Comparison of ENCODE assay signal across 23 mouse cellular contexts in genomic region chr3:102553935-102554670, GRCm38 (mm10).
DNase-seq lines count a peak whose midpoint lies in the region; ATAC-seq and TF ChIP-seq lines count a peak whose summit lies in the region.
"Had no signal": no experiment of that assay in that cellular context is flagged by ENCODE, and none has a peak within 500 bp of the region (broad histone marks: within the 10 kb centered on the region; RNA-seq: fewer than 3 reads in every experiment).

No protein-coding gene starts in this region.

- no peaks in the 10 kb centered on the region for H3K9me3 ChIP-seq in lung, embryonic 15.5 days
- no peaks in the 10 kb centered on the region for H3K9me3 ChIP-seq in lung, postnatal 0 days (ENCODE audit: low read length)
- H3K9me3 ChIP-seq: embryonic facial prominence, embryonic 13.5 days; embryonic facial prominence, embryonic 15.5 days; forebrain, embryonic 10.5 days; forebrain, embryonic 12.5 days had no signal

- no peak overlapping the region for H3K9ac ChIP-seq in lung, embryonic 15.5 days
- H3K9ac ChIP-seq in lung, postnatal 0 days (replicated peaks; ENCODE audit: low read depth), result no peak overlapping the region
- H3K9ac ChIP-seq: embryonic facial prominence, embryonic 13.5 days; embryonic facial prominence, embryonic 15.5 days; forebrain, embryonic 12.5 days had no signal

- no peak overlapping the region for H3K27ac ChIP-seq in lung, embryonic 15.5 days
- H3K27ac ChIP-seq in lung, postnatal 0 days (ENCODE audit: low read length), result no peak overlapping the region
- H3K27ac ChIP-seq: embryonic facial prominence, embryonic 13.5 days; embryonic facial prominence, embryonic 15.5 days; forebrain, embryonic 10.5 days; forebrain, embryonic 12.5 days had no signal

- H3K27me3 ChIP-seq in lung, embryonic 15.5 days, result no peaks in the 10 kb centered on the region
- no peaks in the 10 kb centered on the region for H3K27me3 ChIP-seq in lung, postnatal 0 days (replicated peaks; ENCODE audit: insufficient read depth, low read length)
- H3K27me3 ChIP-seq: embryonic facial prominence, embryonic 13.5 days; embryonic facial prominence, embryonic 15.5 days; forebrain, embryonic 12.5 days had no signal

- TF ChIP-seq CTCF in lung, postnatal 0 days (IDR thresholded peaks at IDR 0.05), result no peak

- peak; percentile 80; the same call in 1 of the 2 replicates for ATAC-seq in lung, embryonic 15.5 days (ENCODE audit: borderline replicate concordance, extremely low read depth, low FRiP score, low TSS enrichment)
- ATAC-seq in lung, postnatal 0 days, result peak; percentile 35
- ATAC-seq: forebrain, embryonic 14.5 days; forebrain, embryonic 16.5 days had no signal

- H3K4me2 ChIP-seq in lung, embryonic 15.5 days, result no peak overlapping the region
- no peak overlapping the region for H3K4me2 ChIP-seq in lung, postnatal 0 days (replicated peaks; ENCODE audit: low read depth, low read length)
- H3K4me2 ChIP-seq: embryonic facial prominence, embryonic 13.5 days; embryonic facial prominence, embryonic 15.5 days; forebrain, embryonic 12.5 days had no signal

- WGBS in lung, embryonic 15.5 days, result 32% methylated on average over 6 of the region's 6 CpGs
- WGBS in lung, postnatal 0 days, result 32% methylated on average over 6 of the region's 6 CpGs

- no peak overlapping the region for H3K4me3 ChIP-seq in lung, embryonic 15.5 days
- H3K4me3 ChIP-seq in lung, postnatal 0 days (ENCODE audit: low read depth, low read length), result no peak overlapping the region
- H3K4me3 ChIP-seq: embryonic facial prominence, embryonic 13.5 days; embryonic facial prominence, embryonic 15.5 days; erythroblast, embryonic 14.5 days; forebrain, embryonic 10.5 days; forebrain, embryonic 12.5 days had no signal

- TF ChIP-seq EP300 in lung, postnatal 0 days (IDR thresholded peaks at IDR 0.05), result peak; percentile 55

- peaks cover 26% of the 10 kb centered on the region for H3K4me1 ChIP-seq in lung, embryonic 15.5 days
- H3K4me1 ChIP-seq in lung, postnatal 0 days (ENCODE audit: insufficient read depth, low read depth, low read length), result no peaks in the 10 kb centered on the region
- H3K4me1 ChIP-seq: forebrain, embryonic 10.5 days; forebrain, embryonic 12.5 days had no signal

- H3K36me3 ChIP-seq in lung, embryonic 15.5 days, result no peaks in the 10 kb centered on the region
- no peaks in the 10 kb centered on the region for H3K36me3 ChIP-seq in lung, postnatal 0 days (ENCODE audit: insufficient read depth, low read length)
- H3K36me3 ChIP-seq: embryonic facial prominence, embryonic 13.5 days; embryonic facial prominence, embryonic 15.5 days; forebrain, embryonic 10.5 days; forebrain, embryonic 12.5 days had no signal

- no peak for DNase-seq in lung, postnatal 4 days
- peak; percentile 50 for DNase-seq in lung, postnatal 0 days (ENCODE audit: low spot score)
- no peak for DNase-seq in lung, adult 18-20 months
- DNase-seq in lung, postnatal 25 days (ENCODE audit: low spot score), result peak; percentile 37
- no peak for DNase-seq in frontal cortex, postnatal 36 days (ENCODE audit: low spot score in 2 of 2)
- DNase-seq in adrenal gland, adult (ENCODE audit: inconsistent age in 2 of 2, low spot score in 1 of 2), result no peak
- DNase-seq: adrenal gland, adult 8-10 months; adrenal gland, postnatal 14 days; adrenal gland, postnatal 36 days; cerebellum, adult 11-12 months; cerebellum, adult 8-10 months; cerebellum, adult 9-11 months; cerebellum, postnatal 14 days; cerebellum, postnatal 36 days; embryo, embryonic 11 days had no signal

Comparison
In these comparisons a context has a peak if more than half of its experiments do, and no peak if none do; other contexts are left out.
1. DNase-seq: peak in lung, postnatal 0 days (single experiment) and lung, postnatal 25 days (single experiment); none in lung, postnatal 4 days (0 of 2), lung, adult 18-20 months (0 of 2), frontal cortex, postnatal 36 days (0 of 2) and adrenal gland, adult (0 of 2).